Mouse (Mus musculus) intestine, postnatal 0 days (tissue): Measurements from ENCODE around the gene Trdmt1. TPM values are rescaled to one million over a fixed set of nuclear protein-coding genes. Genes with fewer than 3 reads are reported as not detected.
A peak's percentile ranks its signal among the peaks of the same experiment; 100 is the strongest.

Source experiments
- ATAC-seq: fragments of 200-750 bp; cut with Nextera tagmentation; 2 replicates; pipeline ENCODE4 v1.8.0; 2017; ENCODE audit warnings: mild to moderate bottlenecking, moderate TSS enrichment, moderate library complexity
- H3K27ac ChIP-seq: fragments of 300-500 bp; sonication (generic); 2 replicates; pipeline ENCODE4 v1.5.1; 2014; ENCODE audit warnings: mild to moderate bottlenecking, low read depth, low read length, moderate library complexity
- H3K27me3 ChIP-seq: fragments of 300-500 bp; sonication (generic); replicated peaks from 2 replicates; pipeline ENCODE4 v1.6.1; 2014; ENCODE audit warnings: low read length, mixed read lengths; ENCODE audit not compliant: control insufficient read depth, insufficient read depth
- H3K36me3 ChIP-seq: fragments of 300-500 bp; sonication (generic); 2 replicates; pipeline ENCODE4 v1.6.1; 2014; ENCODE audit warnings: mild to moderate bottlenecking, moderate library complexity; ENCODE audit not compliant: control insufficient read depth, insufficient read depth
- H3K4me1 ChIP-seq: fragments of 300-500 bp; sonication (generic); replicated peaks from 2 replicates; pipeline ENCODE4 v1.6.1; 2014; ENCODE audit warnings: antibody characterized with exemption, low read length, mixed read lengths; ENCODE audit not compliant: control insufficient read depth, insufficient read depth
- H3K4me2 ChIP-seq: fragments of 300-500 bp; sonication (generic); replicated peaks from 2 replicates; pipeline ENCODE4 v1.6.1; 2014; ENCODE audit warnings: low read depth, mild to moderate bottlenecking, moderate library complexity
- H3K4me3 ChIP-seq: fragments of 300-500 bp; sonication (generic); 2 replicates; pipeline ENCODE4 v1.5.1; 2014; ENCODE audit warnings: low read depth, low read length
- H3K9ac ChIP-seq: fragments of 300-500 bp; sonication (generic); 2 replicates; pipeline ENCODE4 v1.6.1; 2014; ENCODE audit warnings: mild to moderate bottlenecking, low read depth, low read length
- H3K9me3 ChIP-seq: fragments of 300-500 bp; sonication (generic); 2 replicates; pipeline ENCODE4 v1.6.1; 2016; ENCODE audit warnings: mixed run types; ENCODE audit not compliant: control insufficient read depth
- CTCF ChIP-seq: sonication (generic); IDR thresholded peaks from 2 replicates; pipeline ENCODE4 v1.5.1; 2016; ENCODE audit warnings: low read depth, mild to moderate bottlenecking, control low read depth, antibody characterized with exemption, moderate library complexity
- WGBS: fragments of 180-500 bp; shearing (Covaris S2); extraction: QIAGEN DNeasy Blood & Tissue Kit; methylation state at CpG from one replicate; pipeline ENCODE4 v1.1.7; 2014; 5-methylcytosine and 5-hydroxymethylcytosine counted together
- polyA plus RNA-seq: library from polyadenylated mRNA; unstranded; fragments of >200 nt; fragmentation: Nextera tagmentation; extraction: Ambion mirVana; gene quantifications from 2 replicates; pipeline ENCODE4 v1.2.1, GENCODE M21; 2015

Trdmt1 gene
- polyA plus RNA-seq, 1 experiment from 2014 or later = 6.8 TPM

DNA sequence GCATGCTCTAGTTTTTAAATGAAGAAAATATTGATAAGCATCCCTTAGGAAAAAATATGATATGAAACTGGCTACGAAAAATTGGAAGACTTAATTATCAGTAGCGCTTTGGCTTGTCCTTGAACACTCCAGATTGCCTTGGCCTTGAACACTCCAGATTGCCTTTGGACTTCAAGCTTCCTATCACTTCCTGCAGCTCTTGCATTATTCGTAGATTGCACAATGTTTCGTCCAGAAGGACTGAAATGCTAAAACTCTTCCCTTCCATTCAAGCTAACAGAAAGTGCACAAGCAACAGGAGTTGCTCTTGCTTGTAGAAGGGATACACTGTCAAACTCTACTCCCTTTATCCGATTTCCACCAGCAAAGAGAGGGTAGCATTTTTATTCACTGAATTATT, 14.8 kb upstream of the Trdmt1 start:
- no peaks in the 10 kb centered on the region for H3K36me3 ChIP-seq
- WGBS = 50% methylated on average over 5 of the region's 5 CpGs
- H3K4me3 ChIP-seq = no peak overlapping the region
- no peaks in the 10 kb centered on the region for H3K9me3 ChIP-seq
- no peak overlapping the region for H3K27ac ChIP-seq
- no peak for TF ChIP-seq CTCF
- H3K9ac ChIP-seq = no peak overlapping the region
- no peaks in the 10 kb centered on the region for H3K27me3 ChIP-seq
- H3K4me1 ChIP-seq = no peaks in the 10 kb centered on the region
- no peak overlapping the region for H3K4me2 ChIP-seq
- no peak for ATAC-seq

DNA sequence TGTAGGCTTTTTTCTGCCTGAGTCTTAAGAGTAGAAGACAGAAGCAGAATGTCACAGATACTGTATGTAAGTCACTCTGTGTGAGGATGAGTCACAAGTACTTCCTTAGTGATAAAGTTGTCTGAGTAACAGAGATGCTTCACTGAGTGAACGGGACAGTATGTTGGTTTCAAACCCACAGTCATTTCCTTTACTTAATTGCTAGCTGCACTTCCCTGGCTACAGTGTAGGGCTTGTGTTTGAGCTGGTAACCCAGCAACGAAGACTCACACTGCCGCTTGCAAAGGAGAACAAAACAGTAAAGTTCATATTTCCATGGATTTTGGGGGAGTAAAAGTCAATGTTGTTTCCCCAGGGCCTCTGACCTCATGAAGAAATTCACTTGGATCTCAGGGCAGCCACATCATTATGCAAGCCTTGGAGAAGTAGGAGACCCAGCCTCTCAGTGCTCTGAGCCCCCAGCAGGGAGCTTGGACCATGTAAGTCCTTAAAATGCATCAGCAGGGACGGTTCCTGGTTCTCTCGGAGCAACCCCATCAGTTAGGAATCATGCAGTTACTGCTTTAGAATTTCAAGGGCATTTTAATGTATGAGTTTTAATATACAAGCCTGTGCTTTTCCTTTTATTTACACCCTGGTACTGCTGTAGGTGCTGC, 14.3 kb upstream of the Trdmt1 start:
- Histone ChIP-seq H3K36me3 (no peaks in the 10 kb centered on the region), H3K4me3 (no peak overlapping the region), H3K4me2 (no peak overlapping the region), H3K9ac (no peak overlapping the region), H3K27me3 (no peaks in the 10 kb centered on the region), H3K4me1 (no peaks in the 10 kb centered on the region), H3K27ac (no peak overlapping the region), H3K9me3 (no peaks in the 10 kb centered on the region)
- 36% methylated on average over 5 of the region's 5 CpGs for WGBS
- peak; percentile 59; the same call in 1 of the 2 replicates for ATAC-seq
- no peak for TF ChIP-seq CTCF

DNA sequence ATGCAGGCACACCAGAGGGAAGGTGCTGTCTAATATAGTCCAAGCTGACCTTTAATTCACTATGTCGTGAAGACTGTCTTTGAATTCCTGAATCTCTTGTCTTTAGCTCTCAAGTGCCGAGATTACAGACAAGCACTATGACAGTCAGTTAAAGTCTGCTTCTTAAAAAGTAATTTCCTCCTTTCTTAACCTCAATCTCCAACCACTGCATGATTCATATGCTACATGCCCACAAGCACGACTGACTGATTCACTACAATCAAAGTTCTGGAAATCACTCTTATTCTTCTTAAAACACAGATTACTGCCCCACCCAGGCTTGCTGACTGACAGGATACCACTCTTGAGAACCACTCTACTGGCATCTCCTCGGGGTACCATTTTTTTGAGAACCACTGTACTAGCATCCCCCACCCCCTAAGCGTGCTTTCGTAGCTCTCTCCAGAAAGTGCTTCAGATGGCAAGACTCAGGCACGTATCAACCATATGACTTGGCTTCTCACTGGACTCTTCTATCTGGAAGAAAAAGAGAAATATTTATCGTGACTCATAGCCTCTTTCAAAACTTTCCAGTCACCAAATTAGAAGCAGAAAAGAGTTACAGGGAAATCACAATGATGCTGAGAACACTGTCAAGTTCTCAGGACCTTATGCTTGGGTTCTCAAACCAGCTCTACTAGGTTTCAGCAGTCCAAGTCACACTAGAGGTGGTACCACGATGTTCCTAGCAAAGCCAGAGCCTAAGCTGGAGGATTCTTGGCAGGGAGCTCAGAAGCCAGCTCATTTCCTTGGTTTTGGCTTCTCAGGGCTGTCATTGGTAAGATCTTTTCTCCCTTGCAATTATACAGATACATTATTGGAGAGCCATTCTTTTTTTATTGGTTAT, 12.9 kb upstream of the Trdmt1 start:
- Histone ChIP-seq H3K4me3 (no peak overlapping the region), H3K27me3 (no peaks in the 10 kb centered on the region), H3K9ac (no peak overlapping the region), H3K4me2 (no peak overlapping the region), H3K36me3 (no peaks in the 10 kb centered on the region), H3K27ac (no peak overlapping the region), H3K9me3 (no peaks in the 10 kb centered on the region), H3K4me1 (no peaks in the 10 kb centered on the region)
- TF ChIP-seq CTCF = no peak
- 74% methylated on average over 9 of the region's 9 CpGs for WGBS
- no peak for ATAC-seq

DNA sequence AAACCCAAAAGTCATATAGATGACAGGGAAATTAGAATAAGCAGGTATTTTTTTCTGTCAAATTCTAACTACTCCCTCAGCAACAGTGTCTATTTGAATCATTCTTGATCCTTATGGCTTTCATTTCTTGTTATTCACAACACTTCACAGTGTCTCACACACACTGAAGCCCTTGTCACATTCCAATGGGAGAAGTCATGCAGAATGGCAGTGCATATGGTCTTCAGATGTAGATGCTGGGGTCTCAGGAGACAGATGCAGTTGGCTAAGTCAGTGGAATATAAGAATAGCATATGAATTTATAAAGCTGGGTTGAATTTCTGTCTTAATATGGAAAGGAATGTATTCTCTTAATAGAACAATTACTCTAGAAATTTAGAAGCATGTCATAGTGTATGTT, 11.8 kb upstream of the Trdmt1 start:
- no peak for ATAC-seq
- H3K27ac ChIP-seq = no peak overlapping the region
- TF ChIP-seq CTCF = no peak
- H3K4me1 ChIP-seq = no peaks in the 10 kb centered on the region
- H3K27me3 ChIP-seq = no peaks in the 10 kb centered on the region
- no peak overlapping the region for H3K4me2 ChIP-seq
- H3K4me3 ChIP-seq = no peak overlapping the region
- H3K9ac ChIP-seq = no peak overlapping the region
- no peaks in the 10 kb centered on the region for H3K36me3 ChIP-seq
- no peaks in the 10 kb centered on the region for H3K9me3 ChIP-seq

DNA sequence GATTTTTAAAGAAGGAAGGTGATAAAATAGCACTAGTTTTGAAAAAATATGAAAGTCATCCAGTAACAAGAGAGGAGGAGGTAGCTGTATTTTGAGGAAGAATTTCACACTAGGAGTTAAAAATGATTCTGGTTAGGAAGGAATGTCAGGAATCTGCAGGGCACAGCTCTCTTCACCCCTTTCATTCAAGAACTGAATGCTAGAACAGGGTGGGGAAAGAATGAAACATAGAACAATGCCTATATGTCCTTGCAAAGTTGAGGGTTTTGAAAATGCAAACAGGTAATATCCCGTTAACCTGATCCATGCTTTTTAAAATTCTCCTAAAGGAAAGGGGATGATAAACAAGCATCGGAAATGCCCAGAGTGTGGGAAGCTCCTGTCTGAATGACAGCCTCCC, 9.5 kb upstream of the Trdmt1 start:
- TF ChIP-seq CTCF = no peak
- Histone ChIP-seq H3K4me3 (no peak overlapping the region), H3K9me3 (no peaks in the 10 kb centered on the region), H3K36me3 (no peaks in the 10 kb centered on the region), H3K9ac (no peak overlapping the region), H3K27me3 (no peaks in the 10 kb centered on the region), H3K27ac (no peak overlapping the region), H3K4me1 (no peaks in the 10 kb centered on the region), H3K4me2 (no peak overlapping the region)
- no peak for ATAC-seq
- WGBS = 52% methylated on average over 2 of the region's 2 CpGs

DNA sequence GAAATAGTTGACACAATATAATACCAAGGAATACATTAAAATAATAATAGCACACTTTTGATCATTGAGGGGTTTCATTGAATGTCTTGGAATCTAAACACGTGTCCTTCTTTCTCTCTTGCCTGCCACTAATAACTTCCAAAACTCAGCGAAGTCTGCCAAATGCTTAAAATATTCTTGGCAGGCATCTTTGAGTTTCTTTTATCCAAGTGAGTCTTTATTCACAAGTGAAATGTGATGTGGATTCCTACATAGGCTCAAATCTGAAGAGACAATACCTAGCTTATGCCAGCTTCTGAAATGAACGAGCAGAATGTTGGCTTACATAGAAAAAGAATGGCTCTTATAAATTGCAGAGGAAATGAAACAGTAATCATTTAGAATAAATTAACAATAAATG, 4.3 kb upstream of the Trdmt1 start:
- no peaks in the 10 kb centered on the region for H3K27me3 ChIP-seq
- H3K9ac ChIP-seq = no peak overlapping the region
- no peaks in the 10 kb centered on the region for H3K9me3 ChIP-seq
- no peak overlapping the region for H3K27ac ChIP-seq
- WGBS = 73% methylated on average over 3 of the region's 3 CpGs
- H3K4me1 ChIP-seq = no peaks in the 10 kb centered on the region; the same call in 1 of the 2 replicates
- H3K4me2 ChIP-seq = no peak overlapping the region
- no peak overlapping the region for H3K4me3 ChIP-seq
- TF ChIP-seq CTCF = no peak
- H3K36me3 ChIP-seq = no peaks in the 10 kb centered on the region
- no peak for ATAC-seq
